Mouse (Mus musculus): ENCODE results near the gene Tmem50b.

DNA sequence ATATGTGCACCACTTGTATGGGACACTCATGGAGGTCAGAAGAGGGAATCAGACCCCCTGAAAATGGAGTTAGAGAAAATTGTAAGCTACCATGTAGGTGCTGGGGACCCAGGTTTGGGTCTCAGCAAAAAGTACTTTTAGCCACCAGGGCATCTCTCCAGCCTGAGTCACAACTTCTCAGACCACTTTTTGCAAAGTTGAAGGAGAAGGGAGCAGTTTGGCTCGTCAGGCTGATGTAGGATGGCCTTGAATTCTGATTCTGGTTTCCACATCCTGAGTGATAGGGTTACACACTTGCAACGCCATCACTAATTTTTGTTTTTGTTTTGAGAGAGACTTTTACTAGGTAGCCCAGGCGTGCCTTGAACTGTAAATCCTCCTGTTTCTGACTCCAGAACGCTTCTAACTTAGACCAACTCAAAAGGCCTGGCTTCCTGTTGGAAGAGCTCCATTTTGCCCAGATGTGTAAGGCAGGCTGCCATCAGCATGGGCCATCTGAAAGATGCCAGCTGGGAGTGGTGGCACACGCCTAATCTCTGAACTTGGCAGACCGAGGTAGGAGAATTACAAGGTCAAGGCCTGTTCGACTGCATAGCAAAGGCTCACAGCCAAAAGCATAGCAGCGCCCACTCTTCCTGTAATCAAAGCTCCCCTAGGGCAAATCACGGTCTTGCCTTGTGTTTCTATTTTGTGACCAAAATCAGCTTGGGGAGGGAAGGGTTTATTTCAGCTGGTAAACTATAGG lies 12.1 kb upstream of the Tmem50b start:
- TF ChIP-seq POLR2A (IDR thresholded peaks at IDR 0.05; ENCODE audit: extremely low read depth, insufficient read depth, low read length) (no peak), CTCF (IDR thresholded peaks at IDR 0.05; ENCODE audit: extremely low read depth, insufficient read depth, low read length) (no peak)
